Mouse (Mus musculus) layer of hippocampus, adult 2 months (tissue): ENCODE measurements around the gene Lbh. TPM values are rescaled to one million over a fixed set of nuclear protein-coding genes. Genes with fewer than 3 reads are reported as not detected.

ENCODE experiments used
- DNase-seq, 2 experiments: peaks; one replicate each; pipeline ENCODE4 v3.0.0; 2022; ENCODE audit warnings: low spot score in 2 of 2
- H3K27ac ChIP-seq: fragments of 200-600 bp; 2 replicates; pipeline ENCODE4 v1.8.1; 2022
- H3K4me3 ChIP-seq: fragments of 200-600 bp; 2 replicates; pipeline ENCODE4 v1.8.1; 2022; ENCODE audit warnings: mild to moderate bottlenecking
- CTCF ChIP-seq: fragments of 200-600 bp; conservative IDR thresholded peaks from 2 replicates; pipeline ENCODE4 v1.8.1; 2022; ENCODE audit warnings: antibody characterized with exemption, mild to moderate bottlenecking, moderate library complexity
- total RNA-seq, 2 experiments: library from RNA; stranded (reverse); gene quantifications; 2 replicates each; pipeline ENCODE4 v1.2.3; 2021

Gene Lbh
- total RNA-seq, 2 experiments from 2014 or later: 31.4 to 34.8 TPM

- DNase-seq: no peak
- Histone ChIP-seq H3K4me3 (no peak overlapping the region), H3K27ac (no peak overlapping the region)
- no peak for TF ChIP-seq CTCF
These were observed 14.8 kb upstream of the Lbh start for GRCm38 (mm10) chr17:72903321-72903720.

GRCm38 (mm10) chr17:72903921-72904421 lies 14.1 kb upstream of the Lbh start:
- peak in 1 of 2 experiments; percentile 12 for DNase-seq
- TF ChIP-seq CTCF: no peak

GRCm38 (mm10) chr17:72904873-72905272 lies 13.2 kb upstream of the Lbh start:
- no peak for DNase-seq
- TF ChIP-seq CTCF: no peak
- Histone ChIP-seq H3K4me3 (no peak overlapping the region), H3K27ac (no peak overlapping the region)

More at GRCm38 (mm10) chr17:72903921-72904421, 14.1 kb upstream of the Lbh start:
- Histone ChIP-seq H3K27ac (no peak overlapping the region), H3K4me3 (no peak overlapping the region)

- no peak for DNase-seq
- Histone ChIP-seq H3K27ac (no peak overlapping the region), H3K4me3 (no peak overlapping the region)
- no peak for TF ChIP-seq CTCF
These were observed 11.7 kb upstream of the Lbh start for GRCm38 (mm10) chr17:72906231-72906896.

- no peak for TF ChIP-seq CTCF
- DNase-seq: no peak
- Histone ChIP-seq H3K4me3 (no peak overlapping the region), H3K27ac (no peak overlapping the region)
These were observed 10.9 kb upstream of the Lbh start for GRCm38 (mm10) chr17:72907211-72907610.

- TF ChIP-seq CTCF: no peak
- Histone ChIP-seq H3K27ac (no peak overlapping the region), H3K4me3 (no peak overlapping the region)
- no peak for DNase-seq
These were observed 10.3 kb upstream of the Lbh start for GRCm38 (mm10) chr17:72907777-72908176.

- Histone ChIP-seq H3K27ac (no peak overlapping the region), H3K4me3 (no peak overlapping the region)
- DNase-seq: no peak
- TF ChIP-seq CTCF: no peak
These were observed 9.5 kb upstream of the Lbh start for GRCm38 (mm10) chr17:72908561-72908960.

GRCm38 (mm10) chr17:72909061-72909852 lies 8.8 kb upstream of the Lbh start:
- TF ChIP-seq CTCF: no peak
- no peak overlapping the region for H3K27ac ChIP-seq
- no peak overlapping the region for H3K4me3 ChIP-seq
- no peak for DNase-seq

GRCm38 (mm10) chr17:72911283-72911682 lies 6.8 kb upstream of the Lbh start:
- Histone ChIP-seq H3K4me3 (no peak overlapping the region), H3K27ac (no peak overlapping the region)
- DNase-seq: no peak
- no peak for TF ChIP-seq CTCF

GRCm38 (mm10) chr17:72911751-72912150 lies 6.4 kb upstream of the Lbh start:
- no peak for TF ChIP-seq CTCF
- Histone ChIP-seq H3K27ac (no peak overlapping the region), H3K4me3 (no peak overlapping the region)
- DNase-seq: no peak

- H3K27ac ChIP-seq: no peak overlapping the region
- DNase-seq: no peak
- no peak for TF ChIP-seq CTCF
- H3K4me3 ChIP-seq: no peak overlapping the region
These were observed 4.0 kb upstream of the Lbh start for GRCm38 (mm10) chr17:72914082-72914481.

GRCm38 (mm10) chr17:72917241-72918030 lies 669 bp upstream of the Lbh start:
- TF ChIP-seq CTCF: peak; percentile 63
- peak overlapping the region; percentile 59 for H3K4me3 ChIP-seq
- peak; percentile 31 to 60 for DNase-seq
- peak overlapping the region; percentile 91 for H3K27ac ChIP-seq
